Mouse (Mus musculus) lung, postnatal 4 days (tissue): ENCODE data around the gene Cubn.

ENCODE experiments used
- DNase-seq, 2 experiments: peaks; one replicate each; pipeline ENCODE4 v3.0.0; 2021

Gene Cubn

GRCm38 (mm10) chr2:13491734-13492133 lies at the start of gene Cubn:
Gene Cubn (minus strand): TSS chr2:13491813.
- no peak for DNase-seq

- DNase-seq, result no peak
Observed at GRCm38 (mm10) chr2:13539860-13540259, 48.2 kb upstream of the Cubn start.

- DNase-seq, result no peak
Observed at GRCm38 (mm10) chr2:13538704-13539377, 47.2 kb upstream of the Cubn start.

GRCm38 (mm10) chr2:13538258-13538657 lies 46.6 kb upstream of the Cubn start:
- no peak for DNase-seq

GRCm38 (mm10) chr2:13537733-13538132 lies 46.1 kb upstream of the Cubn start:
- peak in 1 of 2 experiments; percentile 52 for DNase-seq

GRCm38 (mm10) chr2:13536747-13537146 lies 45.1 kb upstream of the Cubn start:
- DNase-seq, result no peak

- DNase-seq, result no peak
Observed at GRCm38 (mm10) chr2:13530639-13531038, 39.0 kb upstream of the Cubn start.

- DNase-seq, result peak in 1 of 2 experiments; percentile 2
Observed at GRCm38 (mm10) chr2:13529253-13529933, 37.8 kb upstream of the Cubn start.

- peak in 1 of 2 experiments; percentile 4 for DNase-seq
Observed at GRCm38 (mm10) chr2:13527531-13527930, 35.9 kb upstream of the Cubn start.

- no peak for DNase-seq
Observed at GRCm38 (mm10) chr2:13527125-13527524, 35.5 kb upstream of the Cubn start.

GRCm38 (mm10) chr2:13526205-13526604 lies 34.6 kb upstream of the Cubn start:
- DNase-seq, result no peak

GRCm38 (mm10) chr2:13523540-13524456 lies 32.2 kb upstream of the Cubn start:
- peak in 1 of 2 experiments; percentile 4 for DNase-seq

GRCm38 (mm10) chr2:13522106-13522505 lies 30.5 kb upstream of the Cubn start:
- DNase-seq, result no peak

- DNase-seq, result no peak
Observed at GRCm38 (mm10) chr2:13514949-13515348, 23.3 kb upstream of the Cubn start.

- DNase-seq, result no peak
Observed at GRCm38 (mm10) chr2:13502717-13503116, 11.1 kb upstream of the Cubn start.

GRCm38 (mm10) chr2:13501553-13501952 lies 9.9 kb upstream of the Cubn start:
- DNase-seq, result no peak

GRCm38 (mm10) chr2:13500298-13500999 lies 8.8 kb upstream of the Cubn start:
- no peak for DNase-seq

GRCm38 (mm10) chr2:13499196-13499595 lies 7.6 kb upstream of the Cubn start:
- no peak for DNase-seq

GRCm38 (mm10) chr2:13496087-13496486 lies 4.5 kb upstream of the Cubn start:
- DNase-seq, result no peak

- DNase-seq, result no peak
Observed at GRCm38 (mm10) chr2:13492927-13493326, 1.3 kb upstream of the Cubn start.

- no peak for DNase-seq
Observed at GRCm38 (mm10) chr2:13490480-13490879, 1.1 kb downstream of the Cubn start.

GRCm38 (mm10) chr2:13486470-13486869 lies 5.1 kb downstream of the Cubn start:
- peak in 1 of 2 experiments; percentile 23 for DNase-seq

- no peak for DNase-seq
Observed at GRCm38 (mm10) chr2:13484566-13484965, 7.0 kb downstream of the Cubn start.
